Mouse (Mus musculus) stomach, postnatal 0 days (tissue): ENCODE measurements around the gene Pgf. TPM values are rescaled to one million over a fixed set of nuclear protein-coding genes. Genes with fewer than 3 reads are reported as not detected.
A peak's percentile ranks its signal among the peaks of the same experiment; 100 is the strongest.
"Not testable (repeated sequence)": the region's sequence is repeated elsewhere in the genome, so short reads cannot be mapped to it uniquely, and the experiment has no call there.

Source experiments
- ATAC-seq: fragments of 200-750 bp; cut with Nextera tagmentation; 2 replicates; pipeline ENCODE4 v1.8.0; 2017; ENCODE audit not compliant: low FRiP score, low TSS enrichment
- DNase-seq: peaks from one replicate; pipeline ENCODE4 v3.0.0-alpha.2; 2016; ENCODE audit warnings: low spot score
- H3K27ac ChIP-seq: fragments of 300-500 bp; sonication (generic); replicated peaks from 2 replicates; pipeline ENCODE4 v1.5.1; 2014; ENCODE audit warnings: mild to moderate bottlenecking, control low read depth
- H3K27me3 ChIP-seq: fragments of 300-500 bp; sonication (generic); 2 replicates; pipeline ENCODE4 v1.6.1; 2014; ENCODE audit warnings: low read length; ENCODE audit not compliant: control insufficient read depth, insufficient read depth
- H3K36me3 ChIP-seq: fragments of 300-500 bp; sonication (generic); 2 replicates; pipeline ENCODE4 v1.6.1; 2014; ENCODE audit warnings: low read length, mixed read lengths; ENCODE audit not compliant: control insufficient read depth, insufficient read depth
- H3K4me1 ChIP-seq: fragments of 300-500 bp; sonication (generic); replicated peaks from 2 replicates; pipeline ENCODE4 v1.6.1; 2014; ENCODE audit warnings: antibody characterized with exemption; ENCODE audit not compliant: control insufficient read depth, insufficient read depth
- H3K4me2 ChIP-seq: fragments of 300-500 bp; sonication (generic); replicated peaks from 2 replicates; pipeline ENCODE4 v1.6.1; 2014; ENCODE audit warnings: low read depth, mild to moderate bottlenecking, control low read depth, moderate library complexity
- H3K4me3 ChIP-seq: fragments of 300-500 bp; sonication (generic); 2 replicates; pipeline ENCODE4 v1.5.1; 2014; ENCODE audit warnings: low read depth, low read length, control low read depth
- H3K9ac ChIP-seq: fragments of 300-500 bp; sonication (generic); 2 replicates; pipeline ENCODE4 v1.6.1; 2014; ENCODE audit warnings: mild to moderate bottlenecking, low read length, control low read depth, mixed read lengths
- H3K9me3 ChIP-seq: fragments of 300-500 bp; sonication (generic); 2 replicates; pipeline ENCODE4 v1.6.1; 2016; ENCODE audit warnings: low read length; ENCODE audit not compliant: control insufficient read depth
- CTCF ChIP-seq: IDR thresholded peaks from 2 replicates; pipeline ENCODE4 v1.5.1; 2016; ENCODE audit warnings: antibody characterized with exemption, low read depth, mild to moderate bottlenecking, moderate library complexity
- EP300 ChIP-seq: optimal IDR thresholded peaks from 2 replicates; pipeline ENCODE3; 2016; ENCODE audit warnings: antibody characterized with exemption
- WGBS: fragments of 180-500 bp; shearing (Covaris S2); extraction: QIAGEN DNeasy Blood & Tissue Kit; methylation state at CpG from one replicate; pipeline ENCODE4 v1.1.7; 2014; 5-methylcytosine and 5-hydroxymethylcytosine counted together
- polyA plus RNA-seq: library from polyadenylated mRNA; unstranded; fragments of >200 nt; fragmentation: Nextera tagmentation; extraction: Ambion mirVana; gene quantifications from 2 replicates; pipeline ENCODE4 v1.2.1, GENCODE M21; 2015

Pgf gene
- polyA plus RNA-seq, 1 experiment from 2014 or later, result 3.5 TPM

- Histone ChIP-seq H3K4me2 (peak overlapping the region; percentile 34), H3K4me3 (0 out of 2 replicates have a peak overlapping the region, but pooled peaks have one; percentile 1), H3K27me3 (no peaks in the 10 kb centered on the region), H3K9me3 (no peaks in the 10 kb centered on the region), H3K4me1 (no peaks in the 10 kb centered on the region), H3K27ac (no peak overlapping the region), H3K36me3 (no peaks in the 10 kb centered on the region), H3K9ac (no peak overlapping the region)
- 23% methylated on average over 20 of the region's 20 CpGs for WGBS
- ATAC-seq, result 0 out of 2 replicates have a peak, but pooled peaks have one; percentile 19
- DNase-seq, result no peak
- no peak for TF ChIP-seq EP300
- no peak for TF ChIP-seq CTCF
Observed at GRCm38 (mm10) chr12:85150321-85151001, 27.1 kb downstream of the Pgf start.

DNA sequence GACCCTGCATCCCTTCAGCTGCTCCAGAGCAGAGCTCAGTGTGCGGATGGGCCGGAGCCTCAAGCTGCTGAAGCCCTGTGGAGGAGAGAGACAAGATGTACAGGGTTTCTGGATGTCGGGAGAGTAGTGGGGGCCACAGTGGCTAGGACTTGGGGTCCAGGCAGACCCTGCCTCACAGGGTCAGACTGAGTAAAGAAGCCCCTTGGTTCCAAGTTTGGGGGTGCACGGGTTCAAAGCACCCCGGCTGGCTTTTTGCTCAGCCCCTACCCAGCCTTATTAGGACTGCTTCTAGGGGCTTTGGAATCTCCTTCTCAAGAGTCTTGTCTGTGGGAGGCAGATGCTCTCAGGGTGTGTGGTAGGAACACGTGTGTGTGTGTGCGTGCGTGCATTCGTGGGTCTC lies 30.7 kb downstream of the Pgf start:
- H3K4me2 ChIP-seq, result no peak overlapping the region
- 0 out of 2 replicates have a peak, but pooled peaks have one; percentile 4 for ATAC-seq
- no peaks in the 10 kb centered on the region for H3K27me3 ChIP-seq
- H3K27ac ChIP-seq, result no peak overlapping the region
- DNase-seq, result no peak
- no peaks in the 10 kb centered on the region for H3K4me1 ChIP-seq
- H3K9me3 ChIP-seq, result no peaks in the 10 kb centered on the region
- WGBS, result 79% methylated on average over 9 of the region's 9 CpGs
- H3K36me3 ChIP-seq, result no peaks in the 10 kb centered on the region
- no peak overlapping the region for H3K9ac ChIP-seq
- no peak overlapping the region for H3K4me3 ChIP-seq
- TF ChIP-seq CTCF (no peak), EP300 (no peak)

GRCm38 (mm10) chr12:85146355-85146754 lies 31.2 kb downstream of the Pgf start:
- Histone ChIP-seq H3K27ac (no peak overlapping the region; the same call in 1 of the 2 replicates), H3K4me1 (no peaks in the 10 kb centered on the region), H3K4me3 (no peak overlapping the region), H3K9ac (no peak overlapping the region), H3K27me3 (no peaks in the 10 kb centered on the region), H3K4me2 (no peak overlapping the region), H3K36me3 (no peaks in the 10 kb centered on the region), H3K9me3 (no peaks in the 10 kb centered on the region)
- DNase-seq (no peak), ATAC-seq (0 out of 2 replicates have a peak, but pooled peaks have one; percentile 19)
- WGBS, result 35% methylated on average over 9 of the region's 11 CpGs
- TF ChIP-seq EP300 (no peak), CTCF (no peak)

GRCm38 (mm10) chr12:85145630-85146029 lies 32.0 kb downstream of the Pgf start:
- TF ChIP-seq EP300, result no peak
- 52% methylated on average over 9 of the region's 9 CpGs for WGBS
- no peak overlapping the region; the same call in 1 of the 2 replicates for H3K27ac ChIP-seq
- no peaks in the 10 kb centered on the region for H3K9me3 ChIP-seq
- DNase-seq (no peak), ATAC-seq (no peak; the same call in 1 of the 2 replicates)
- no peak overlapping the region for H3K4me3 ChIP-seq
- H3K9ac ChIP-seq, result no peak overlapping the region
- no peak overlapping the region for H3K4me2 ChIP-seq
- H3K4me1 ChIP-seq, result no peaks in the 10 kb centered on the region
- no peaks in the 10 kb centered on the region for H3K36me3 ChIP-seq
- H3K27me3 ChIP-seq, result no peaks in the 10 kb centered on the region

- Histone ChIP-seq H3K9me3 (no peaks in the 10 kb centered on the region), H3K4me3 (no peak overlapping the region), H3K4me2 (no peak overlapping the region), H3K9ac (no peak overlapping the region), H3K36me3 (no peaks in the 10 kb centered on the region), H3K4me1 (no peaks in the 10 kb centered on the region), H3K27ac (no peak overlapping the region), H3K27me3 (no peaks in the 10 kb centered on the region)
- 95% methylated on average over 4 of the region's 4 CpGs for WGBS
- TF ChIP-seq EP300, result no peak
- TF ChIP-seq CTCF, result no peak
- no peak for DNase-seq
- no peak for ATAC-seq
Observed at GRCm38 (mm10) chr12:85144821-85145220, 32.8 kb downstream of the Pgf start.

DNA sequence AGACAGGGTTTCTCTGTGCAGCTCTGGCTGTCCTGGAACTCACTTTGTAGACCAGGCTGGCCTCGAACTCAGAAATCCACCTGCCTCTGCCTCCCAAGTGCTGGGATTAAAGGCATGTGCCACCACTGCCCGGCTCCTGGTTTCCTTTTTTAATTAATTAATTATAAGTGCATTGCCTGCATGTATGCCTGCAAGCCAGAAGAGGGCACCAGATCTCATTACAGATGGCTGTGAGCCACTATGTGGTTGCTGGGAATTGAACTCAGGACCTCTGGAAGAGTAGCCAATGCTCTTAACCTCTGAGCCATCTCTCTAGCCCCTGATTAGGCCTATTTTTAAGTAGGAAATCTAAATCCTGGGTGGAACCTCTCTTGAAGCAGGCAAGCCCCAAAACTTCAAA lies 33.3 kb downstream of the Pgf start:
- DNase-seq, H3K4me1 ChIP-seq, H3K27me3 ChIP-seq, H3K36me3 ChIP-seq, H3K9me3 ChIP-seq, H3K27ac ChIP-seq, H3K4me3 ChIP-seq, H3K9ac ChIP-seq, ATAC-seq, H3K4me2 ChIP-seq: not testable (repeated sequence)
- 74% methylated on average over 2 of the region's 2 CpGs for WGBS
- TF ChIP-seq CTCF, result peak; percentile 56
